Mouse (Mus musculus) hindbrain, embryonic 16.5 days (tissue): ENCODE results near the gene Acvr1c. TPM values are rescaled to one million over a fixed set of nuclear protein-coding genes. Genes with fewer than 3 reads are reported as not detected.

Source experiments
- ATAC-seq: fragments of 200-750 bp; cut with Nextera tagmentation; 2 replicates; pipeline ENCODE4 v1.8.0; 2017; ENCODE audit warnings: moderate TSS enrichment, moderate library complexity
- H3K27ac ChIP-seq: fragments of 300-500 bp; sonication (generic); 2 replicates; pipeline ENCODE4 v1.5.1; 2014; ENCODE audit warnings: low read depth, mild to moderate bottlenecking, control low read depth, low read length, moderate library complexity
- H3K27me3 ChIP-seq: fragments of 300-500 bp; sonication (generic); replicated peaks from 2 replicates; pipeline ENCODE4 v1.6.1; 2014; ENCODE audit warnings: low read length; ENCODE audit not compliant: control insufficient read depth, insufficient read depth
- H3K36me3 ChIP-seq: fragments of 300-500 bp; sonication (generic); 2 replicates; pipeline ENCODE4 v1.6.1; 2014; ENCODE audit warnings: mild to moderate bottlenecking, low read length, moderate library complexity, mixed read lengths; ENCODE audit not compliant: control insufficient read depth, insufficient read depth
- H3K4me1 ChIP-seq: fragments of 300-500 bp; sonication (generic); 2 replicates; pipeline ENCODE4 v1.6.1; 2014; ENCODE audit warnings: low read depth, low read length; ENCODE audit not compliant: control insufficient read depth, insufficient read depth
- H3K4me2 ChIP-seq: fragments of 300-500 bp; sonication (generic); 2 replicates; pipeline ENCODE4 v1.6.1; 2014; ENCODE audit warnings: mild to moderate bottlenecking, low read length, control low read depth, moderate library complexity
- H3K4me3 ChIP-seq: fragments of 300-500 bp; sonication (generic); 2 replicates; pipeline ENCODE4 v1.5.1; 2014; ENCODE audit warnings: mild to moderate bottlenecking, low read length, control low read depth, moderate library complexity
- H3K9ac ChIP-seq: fragments of 300-500 bp; sonication (generic); 2 replicates; pipeline ENCODE4 v1.6.1; 2014; ENCODE audit warnings: low read depth, mild to moderate bottlenecking, control low read depth, low read length, moderate library complexity
- H3K9me3 ChIP-seq: fragments of 300-500 bp; sonication (generic); 2 replicates; pipeline ENCODE4 v1.6.1; 2014; ENCODE audit warnings: mild to moderate bottlenecking, low read length, moderate library complexity; ENCODE audit not compliant: control insufficient read depth
- WGBS: fragments of 180-500 bp; shearing (Covaris S2); extraction: QIAGEN DNeasy Blood & Tissue Kit; methylation state at CpG from one replicate; pipeline ENCODE4 v1.1.7; 2014; 5-methylcytosine and 5-hydroxymethylcytosine counted together
- polyA plus RNA-seq: library from polyadenylated mRNA; unstranded; fragments of >200 nt; fragmentation: Nextera tagmentation; extraction: Ambion mirVana; gene quantifications from 2 replicates; pipeline ENCODE4 v1.2.1, GENCODE M21; 2015

Acvr1c gene
- polyA plus RNA-seq, 1 experiment from 2014 or later, result 0.64 TPM

- no peak for ATAC-seq
- H3K4me1 ChIP-seq, result no peaks in the 10 kb centered on the region
- no peaks in the 10 kb centered on the region for H3K36me3 ChIP-seq
- no peaks in the 10 kb centered on the region for H3K27me3 ChIP-seq
- no peak overlapping the region for H3K4me2 ChIP-seq
- WGBS, result 80% methylated on average over 3 of the region's 3 CpGs
- no peak overlapping the region for H3K4me3 ChIP-seq
- no peak overlapping the region for H3K9ac ChIP-seq
- 0 out of 2 replicates have a peak, but pooled peaks cover 3% of the 10 kb centered on the region for H3K9me3 ChIP-seq
- no peak overlapping the region for H3K27ac ChIP-seq
Measured at GRCm38 (mm10) chr2:58309695-58310094, 48.0 kb downstream of the Acvr1c start.

GRCm38 (mm10) chr2:58304450-58304849 is 53.2 kb downstream of the Acvr1c start:
- no peaks in the 10 kb centered on the region for H3K9me3 ChIP-seq
- H3K36me3 ChIP-seq, result no peaks in the 10 kb centered on the region
- no peaks in the 10 kb centered on the region for H3K27me3 ChIP-seq
- H3K4me1 ChIP-seq, result no peaks in the 10 kb centered on the region
- 82% methylated on average over 3 of the region's 3 CpGs for WGBS
- ATAC-seq, result no peak
- H3K9ac ChIP-seq, result no peak overlapping the region
- H3K4me2 ChIP-seq, result no peak overlapping the region
- no peak overlapping the region for H3K4me3 ChIP-seq
- no peak overlapping the region for H3K27ac ChIP-seq

- ATAC-seq, result no peak
- no peak overlapping the region for H3K27ac ChIP-seq
- H3K4me2 ChIP-seq, result no peak overlapping the region
- WGBS, result 14% methylated on average over 9 of the region's 9 CpGs
- no peaks in the 10 kb centered on the region for H3K9me3 ChIP-seq
- H3K9ac ChIP-seq, result no peak overlapping the region
- no peaks in the 10 kb centered on the region for H3K36me3 ChIP-seq
- H3K4me3 ChIP-seq, result no peak overlapping the region
- H3K27me3 ChIP-seq, result no peaks in the 10 kb centered on the region
- H3K4me1 ChIP-seq, result no peaks in the 10 kb centered on the region
Measured at GRCm38 (mm10) chr2:58289759-58290431, 67.8 kb downstream of the Acvr1c start.

- WGBS, result 41% methylated on average over 6 of the region's 6 CpGs
- H3K4me1 ChIP-seq, result no peaks in the 10 kb centered on the region
- no peak for ATAC-seq
- no peak overlapping the region for H3K4me3 ChIP-seq
- H3K27ac ChIP-seq, result no peak overlapping the region
- no peak overlapping the region for H3K4me2 ChIP-seq
- no peaks in the 10 kb centered on the region for H3K36me3 ChIP-seq
- H3K9me3 ChIP-seq, result no peaks in the 10 kb centered on the region
- H3K9ac ChIP-seq, result no peak overlapping the region
- H3K27me3 ChIP-seq, result no peaks in the 10 kb centered on the region
Measured at GRCm38 (mm10) chr2:58289331-58289730, 68.4 kb downstream of the Acvr1c start.

GRCm38 (mm10) chr2:58282259-58282910 is 75.3 kb downstream of the Acvr1c start:
- Histone ChIP-seq H3K4me3 (no peak overlapping the region), H3K9me3 (no peaks in the 10 kb centered on the region), H3K4me1 (no peaks in the 10 kb centered on the region), H3K36me3 (no peaks in the 10 kb centered on the region), H3K27ac (no peak overlapping the region), H3K9ac (no peak overlapping the region), H3K27me3 (no peaks in the 10 kb centered on the region), H3K4me2 (no peak overlapping the region)
- 53% methylated on average over 8 of the region's 8 CpGs for WGBS
- ATAC-seq, result no peak

GRCm38 (mm10) chr2:58281046-58281445 is 76.6 kb downstream of the Acvr1c start:
- H3K4me2 ChIP-seq, result no peak overlapping the region
- H3K36me3 ChIP-seq, result no peaks in the 10 kb centered on the region
- H3K27me3 ChIP-seq, result no peaks in the 10 kb centered on the region
- H3K4me1 ChIP-seq, result no peaks in the 10 kb centered on the region
- 67% methylated on average over 3 of the region's 3 CpGs for WGBS
- ATAC-seq, result no peak
- no peak overlapping the region for H3K4me3 ChIP-seq
- no peak overlapping the region for H3K9ac ChIP-seq
- no peaks in the 10 kb centered on the region for H3K9me3 ChIP-seq
- no peak overlapping the region for H3K27ac ChIP-seq

GRCm38 (mm10) chr2:58279163-58279562 is 78.5 kb downstream of the Acvr1c start:
- H3K9me3 ChIP-seq, result no peaks in the 10 kb centered on the region
- no peaks in the 10 kb centered on the region for H3K36me3 ChIP-seq
- no peak for ATAC-seq
- no peak overlapping the region for H3K9ac ChIP-seq
- H3K27ac ChIP-seq, result no peak overlapping the region
- no peak overlapping the region for H3K4me3 ChIP-seq
- H3K4me1 ChIP-seq, result no peaks in the 10 kb centered on the region
- WGBS, result 89% methylated on average over 5 of the region's 5 CpGs
- H3K27me3 ChIP-seq, result no peaks in the 10 kb centered on the region
- no peak overlapping the region for H3K4me2 ChIP-seq

- WGBS, result 90% methylated on average over 7 of the region's 7 CpGs
- no peak overlapping the region for H3K4me3 ChIP-seq
- H3K9ac ChIP-seq, result no peak overlapping the region
- no peak overlapping the region for H3K4me2 ChIP-seq
- no peak for ATAC-seq
- H3K27me3 ChIP-seq, result no peaks in the 10 kb centered on the region
- H3K4me1 ChIP-seq, result no peaks in the 10 kb centered on the region
- H3K27ac ChIP-seq, result no peak overlapping the region
- no peaks in the 10 kb centered on the region for H3K9me3 ChIP-seq
- no peaks in the 10 kb centered on the region for H3K36me3 ChIP-seq
Measured at GRCm38 (mm10) chr2:58276454-58276853, 81.2 kb downstream of the Acvr1c start.

- Histone ChIP-seq H3K9ac (no peak overlapping the region), H3K27ac (no peak overlapping the region), H3K27me3 (no peaks in the 10 kb centered on the region), H3K36me3 (no peaks in the 10 kb centered on the region), H3K4me2 (no peak overlapping the region), H3K4me3 (no peak overlapping the region), H3K4me1 (no peaks in the 10 kb centered on the region), H3K9me3 (no peaks in the 10 kb centered on the region)
- no peak for ATAC-seq
- WGBS, result 80% methylated on average over 4 of the region's 4 CpGs
Measured at GRCm38 (mm10) chr2:58240639-58241038, 117.1 kb downstream of the Acvr1c start.
